Mouse (Mus musculus) intestine, postnatal 0 days (tissue): ENCODE results near the gene Olfr951. TPM values are rescaled to one million over a fixed set of nuclear protein-coding genes. Genes with fewer than 3 reads are reported as not detected.

Experiments
- ATAC-seq: fragments of 200-750 bp; cut with Nextera tagmentation; 2 replicates; pipeline ENCODE4 v1.8.0; 2017; ENCODE audit warnings: mild to moderate bottlenecking, moderate TSS enrichment, moderate library complexity
- H3K27ac ChIP-seq: fragments of 300-500 bp; sonication (generic); 2 replicates; pipeline ENCODE4 v1.5.1; 2014; ENCODE audit warnings: mild to moderate bottlenecking, low read depth, low read length, moderate library complexity
- H3K27me3 ChIP-seq: fragments of 300-500 bp; sonication (generic); replicated peaks from 2 replicates; pipeline ENCODE4 v1.6.1; 2014; ENCODE audit warnings: low read length, mixed read lengths; ENCODE audit not compliant: control insufficient read depth, insufficient read depth
- H3K36me3 ChIP-seq: fragments of 300-500 bp; sonication (generic); 2 replicates; pipeline ENCODE4 v1.6.1; 2014; ENCODE audit warnings: mild to moderate bottlenecking, moderate library complexity; ENCODE audit not compliant: control insufficient read depth, insufficient read depth
- H3K4me1 ChIP-seq: fragments of 300-500 bp; sonication (generic); replicated peaks from 2 replicates; pipeline ENCODE4 v1.6.1; 2014; ENCODE audit warnings: antibody characterized with exemption, low read length, mixed read lengths; ENCODE audit not compliant: control insufficient read depth, insufficient read depth
- H3K4me2 ChIP-seq: fragments of 300-500 bp; sonication (generic); replicated peaks from 2 replicates; pipeline ENCODE4 v1.6.1; 2014; ENCODE audit warnings: low read depth, mild to moderate bottlenecking, moderate library complexity
- H3K4me3 ChIP-seq: fragments of 300-500 bp; sonication (generic); 2 replicates; pipeline ENCODE4 v1.5.1; 2014; ENCODE audit warnings: low read depth, low read length
- H3K9ac ChIP-seq: fragments of 300-500 bp; sonication (generic); 2 replicates; pipeline ENCODE4 v1.6.1; 2014; ENCODE audit warnings: mild to moderate bottlenecking, low read depth, low read length
- H3K9me3 ChIP-seq: fragments of 300-500 bp; sonication (generic); 2 replicates; pipeline ENCODE4 v1.6.1; 2016; ENCODE audit warnings: mixed run types; ENCODE audit not compliant: control insufficient read depth
- CTCF ChIP-seq: sonication (generic); IDR thresholded peaks from 2 replicates; pipeline ENCODE4 v1.5.1; 2016; ENCODE audit warnings: low read depth, mild to moderate bottlenecking, control low read depth, antibody characterized with exemption, moderate library complexity
- WGBS: fragments of 180-500 bp; shearing (Covaris S2); extraction: QIAGEN DNeasy Blood & Tissue Kit; methylation state at CpG from one replicate; pipeline ENCODE4 v1.1.7; 2014; 5-methylcytosine and 5-hydroxymethylcytosine counted together
- polyA plus RNA-seq: library from polyadenylated mRNA; unstranded; fragments of >200 nt; fragmentation: Nextera tagmentation; extraction: Ambion mirVana; gene quantifications from 2 replicates; pipeline ENCODE4 v1.2.1, GENCODE M21; 2015

Gene Olfr951
- not detected in 2 replicates for polyA plus RNA-seq

DNA sequence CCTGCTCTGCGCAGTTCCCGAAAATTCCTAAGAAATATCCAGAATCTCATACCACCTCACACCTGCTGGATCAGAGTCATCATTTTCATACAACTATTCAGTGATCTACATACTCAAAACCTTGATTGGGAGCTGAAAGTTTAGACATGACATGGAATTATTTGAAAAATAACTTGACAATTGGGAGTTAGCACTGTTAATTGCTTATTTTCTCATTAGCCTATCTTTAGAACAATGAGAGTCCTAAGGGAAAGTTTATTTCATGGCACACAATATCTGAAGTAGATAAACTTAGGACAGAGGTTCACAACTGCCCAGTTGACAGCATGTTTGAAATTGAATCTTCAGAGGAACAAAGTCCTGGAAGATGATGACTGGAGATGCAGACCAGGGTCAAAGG is at the start of gene Olfr951:
TSS of gene Olfr951 (plus strand) at position 301 of the 400 bp plus-strand sequence.
- H3K4me1 ChIP-seq = no peaks in the 10 kb centered on the region
- no peak for TF ChIP-seq CTCF
- H3K9ac ChIP-seq = no peak within 1 kb of the TSS
- no peak within 1 kb of the TSS for H3K4me2 ChIP-seq
- no peak for ATAC-seq
- no peaks in the 10 kb centered on the region for H3K9me3 ChIP-seq
- H3K4me3 ChIP-seq = no peak within 1 kb of the TSS
- no peak within 1 kb of the TSS for H3K27ac ChIP-seq
- WGBS = 85% methylated on average over 2 of the region's 2 CpGs
- H3K27me3 ChIP-seq = no peaks in the 10 kb centered on the region
- no peaks in the 10 kb centered on the region for H3K36me3 ChIP-seq

DNA sequence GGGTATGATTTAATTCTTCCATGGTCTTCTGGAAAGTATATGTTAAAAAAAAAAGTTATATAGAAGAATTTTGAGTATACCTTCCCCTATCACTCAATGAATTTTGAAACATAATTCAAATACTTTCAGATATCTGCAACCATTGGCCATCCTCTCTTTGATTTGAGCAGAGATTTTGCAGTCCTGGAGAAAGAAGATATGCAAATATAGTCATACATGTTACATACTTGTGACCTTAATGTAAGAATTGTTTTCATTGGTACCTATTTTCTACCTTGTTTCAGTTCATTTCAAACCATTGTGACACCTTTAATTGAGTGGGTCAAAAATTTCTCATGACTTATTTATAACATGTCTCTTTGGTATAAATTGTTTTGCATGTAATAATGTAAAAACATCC is 39.8 kb downstream of the Olfr951 start, which contains the start of gene Olfr952:
TSS of gene Olfr952 (minus strand) at position 101 of the 400 bp plus-strand sequence.
- H3K4me3 ChIP-seq = no peak within 1 kb of the TSS
- no peaks in the 10 kb centered on the region for H3K36me3 ChIP-seq
- H3K4me1 ChIP-seq = no peaks in the 10 kb centered on the region
- no peak within 1 kb of the TSS for H3K9ac ChIP-seq
- H3K27me3 ChIP-seq = no peaks in the 10 kb centered on the region
- no peak within 1 kb of the TSS for H3K4me2 ChIP-seq
- TF ChIP-seq CTCF = no peak
- ATAC-seq = no peak
- no peak within 1 kb of the TSS for H3K27ac ChIP-seq
- no peaks in the 10 kb centered on the region for H3K9me3 ChIP-seq

Other genes with a start within 250 kb of the Olfr951 start
- not detected in 2 replicates for gene Olfr943, start 221.1 kb upstream of the Olfr951 start, polyA plus RNA-seq
- gene Olfr944, start 185.5 kb upstream of the Olfr951 start, polyA plus RNA-seq = not detected in 2 replicates
- not detected in 2 replicates for gene Olfr1537, start 137.4 kb upstream of the Olfr951 start, polyA plus RNA-seq
- not detected in 2 replicates for gene Olfr945, start 110.6 kb upstream of the Olfr951 start, polyA plus RNA-seq
- gene Olfr948, start 61.4 kb upstream of the Olfr951 start, polyA plus RNA-seq = not detected in 2 replicates
- not detected in 2 replicates for gene Olfr952, start 39.7 kb downstream of the Olfr951 start, polyA plus RNA-seq
- gene Olfr954, start 69.3 kb downstream of the Olfr951 start, polyA plus RNA-seq = not detected in 2 replicates
- gene Olfr955, start 84.5 kb downstream of the Olfr951 start, polyA plus RNA-seq = not detected in 2 replicates
- gene Olfr44, start 106.6 kb downstream of the Olfr951 start, polyA plus RNA-seq = not detected in 2 replicates
- not detected in 2 replicates for gene Olfr957, start 128.4 kb downstream of the Olfr951 start, polyA plus RNA-seq
- not detected in 2 replicates for gene Olfr958, start 166.6 kb downstream of the Olfr951 start, polyA plus RNA-seq
- not detected in 2 replicates for gene Olfr959, start 188.2 kb downstream of the Olfr951 start, polyA plus RNA-seq
- gene AW551984, start 217.0 kb downstream of the Olfr951 start, polyA plus RNA-seq = 7.5 and 9.8 TPM in 2 replicates
- not detected in 2 replicates for gene Olfr148, start 223.2 kb downstream of the Olfr951 start, polyA plus RNA-seq
- gene Olfr960, start 234.0 kb downstream of the Olfr951 start, polyA plus RNA-seq = not detected in 2 replicates